Mouse (Mus musculus) thymus, postnatal 25 days (tissue): ENCODE data around the gene Rbfox3.
A peak's percentile ranks its signal among the peaks of the same experiment; 100 is the strongest.

Experiments
- DNase-seq: peaks from one replicate; pipeline ENCODE4 v3.0.0; 2022

The Rbfox3 gene

GRCm38 (mm10) chr11:118653521-118654318 lies 257.7 kb downstream of the Rbfox3 start:
- no peak for DNase-seq

- no peak for DNase-seq
Measured at GRCm38 (mm10) chr11:118652401-118653240, 258.8 kb downstream of the Rbfox3 start.

GRCm38 (mm10) chr11:118648369-118648768 lies 263.0 kb downstream of the Rbfox3 start:
- DNase-seq: peak; percentile 20

GRCm38 (mm10) chr11:118646864-118647263 lies 264.5 kb downstream of the Rbfox3 start:
- DNase-seq: no peak

- DNase-seq: no peak
Measured at GRCm38 (mm10) chr11:118645158-118645557, 266.2 kb downstream of the Rbfox3 start.

- no peak for DNase-seq
Measured at GRCm38 (mm10) chr11:118640706-118641105, 270.7 kb downstream of the Rbfox3 start.

- no peak for DNase-seq
Measured at GRCm38 (mm10) chr11:118637718-118638117, 273.7 kb downstream of the Rbfox3 start.

GRCm38 (mm10) chr11:118634647-118635046 lies 276.8 kb downstream of the Rbfox3 start:
- peak; percentile 15 for DNase-seq

GRCm38 (mm10) chr11:118629718-118630117 lies 281.7 kb downstream of the Rbfox3 start:
- DNase-seq: no peak

- no peak for DNase-seq
Measured at GRCm38 (mm10) chr11:118627541-118627940, 283.9 kb downstream of the Rbfox3 start.

GRCm38 (mm10) chr11:118620869-118621268 lies 290.5 kb downstream of the Rbfox3 start:
- DNase-seq: no peak

- DNase-seq: no peak
Measured at GRCm38 (mm10) chr11:118614126-118614525, 297.3 kb downstream of the Rbfox3 start.

GRCm38 (mm10) chr11:118610128-118610527 lies 301.3 kb downstream of the Rbfox3 start:
- peak; percentile 4 for DNase-seq

GRCm38 (mm10) chr11:118609236-118610000 lies 302.0 kb downstream of the Rbfox3 start:
- no peak for DNase-seq

GRCm38 (mm10) chr11:118607927-118608326 lies 303.5 kb downstream of the Rbfox3 start:
- no peak for DNase-seq

- DNase-seq: no peak
Measured at GRCm38 (mm10) chr11:118605570-118605969, 305.8 kb downstream of the Rbfox3 start.

GRCm38 (mm10) chr11:118604206-118604605 lies 307.2 kb downstream of the Rbfox3 start:
- no peak for DNase-seq

- DNase-seq: peak; percentile 32
Measured at GRCm38 (mm10) chr11:118603126-118603525, 308.3 kb downstream of the Rbfox3 start.

GRCm38 (mm10) chr11:118601484-118601883 lies 309.9 kb downstream of the Rbfox3 start:
- no peak for DNase-seq

- no peak for DNase-seq
Measured at GRCm38 (mm10) chr11:118600168-118600567, 311.2 kb downstream of the Rbfox3 start.

GRCm38 (mm10) chr11:118598726-118599125 lies 312.7 kb downstream of the Rbfox3 start:
- no peak for DNase-seq

GRCm38 (mm10) chr11:118584826-118585225 lies 326.6 kb downstream of the Rbfox3 start:
- peak; percentile 76 for DNase-seq

GRCm38 (mm10) chr11:118583989-118584388 lies 327.4 kb downstream of the Rbfox3 start:
- no peak for DNase-seq
